Mouse (Mus musculus) E14TG2a.4 (cell line): ENCODE data around the gene Selenoo.

Source experiments
- CTCF ChIP-seq: conservative IDR thresholded peaks from 2 replicates; pipeline ENCODE4 v1.5.1; 2014; ENCODE audit warnings: low read length
- NANOG ChIP-seq: IDR thresholded peaks from 2 replicates; pipeline ENCODE4 v1.6.1; 2014; ENCODE audit warnings: borderline replicate concordance, low read length, mixed read lengths
- POU5F1 ChIP-seq: IDR thresholded peaks from 2 replicates; pipeline ENCODE4 v1.6.1; 2014; ENCODE audit warnings: low read length, borderline replicate concordance

GRCm38 (mm10) chr15:89124312-89124711 is 35.4 kb downstream of the Selenoo start:
- no peak for TF ChIP-seq CTCF
- TF ChIP-seq NANOG = no peak
- TF ChIP-seq POU5F1 = no peak
